Mouse (Mus musculus): ENCODE data around the gene Dexi. TPM values are rescaled to one million over a fixed set of nuclear protein-coding genes. Genes with fewer than 3 reads are reported as not detected.

Dexi gene
- polyA plus RNA-seq, 1 experiment = 20.8 TPM

DNA sequence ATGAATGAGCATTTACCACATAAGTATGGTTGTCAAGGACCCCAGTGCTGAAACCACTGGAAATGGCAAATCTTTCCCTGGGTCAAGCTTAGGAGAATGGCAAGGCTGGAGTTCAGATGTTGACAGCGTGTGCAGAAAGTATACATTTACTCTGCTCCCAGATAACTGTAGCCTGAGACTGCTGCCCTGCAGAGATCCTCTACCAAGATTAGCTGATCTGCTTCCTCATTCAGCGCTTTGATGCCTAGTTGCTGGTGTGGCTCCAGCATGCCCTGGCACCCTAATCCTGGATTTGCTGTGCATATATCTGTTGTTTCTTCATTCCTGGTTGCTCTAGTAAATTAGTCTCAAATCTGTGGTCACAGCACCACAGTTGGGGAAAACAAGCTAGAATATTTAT is 11.0 kb upstream of the Dexi start:
- H3K36me3 ChIP-seq (ENCODE audit: control insufficient read depth, insufficient read depth) = no peaks in the 10 kb centered on the region
- H3K4me3 ChIP-seq = no peak overlapping the region
- no peak overlapping the region for H3K4me2 ChIP-seq (ENCODE audit: low read depth)
- H3ac ChIP-seq (ENCODE audit: control insufficient read depth, insufficient read length) = no peak overlapping the region
- no peak for TF ChIP-seq MYOD1 (IDR thresholded peaks at IDR 0.05; ENCODE audit: control insufficient read depth in 1 of 3, insufficient read length in 2 of 3, low read depth in 2 of 3)
- no peak for TF ChIP-seq MAX (IDR thresholded peaks at IDR 0.05; ENCODE audit: low read depth)
- no peak for TF ChIP-seq CEBPB (IDR thresholded peaks at IDR 0.05; ENCODE audit: insufficient read depth, poor library complexity, severe bottlenecking)
- TF ChIP-seq SRF (IDR thresholded peaks at IDR 0.05; ENCODE audit: control insufficient read depth, insufficient read length, low read depth) = no peak
- TF ChIP-seq E2F4 (IDR thresholded peaks at IDR 0.05; ENCODE audit: insufficient read depth) = no peak
- TF ChIP-seq REST (IDR thresholded peaks at IDR 0.05; ENCODE audit: insufficient read depth, insufficient read length) = no peak
- TF ChIP-seq MYOG (IDR thresholded peaks at IDR 0.05; ENCODE audit: control insufficient read depth in 1 of 3, insufficient read depth in 1 of 3, insufficient read length in 2 of 3, low read depth in 2 of 3) = no peak
- no peak for TF ChIP-seq USF1 (IDR thresholded peaks at IDR 0.05; ENCODE audit: low read depth)
- TF ChIP-seq POLR2AphosphoS2 (IDR thresholded peaks at IDR 0.05; ENCODE audit: insufficient read length, low read depth) = no peak
- no peak for TF ChIP-seq TCF12 (IDR thresholded peaks at IDR 0.05; ENCODE audit: insufficient read depth, poor library complexity, severe bottlenecking)
- no peak for TF ChIP-seq POLR2A (IDR thresholded peaks at IDR 0.05; ENCODE audit: insufficient read length, low read depth)
- TF ChIP-seq TCF3 (IDR thresholded peaks at IDR 0.05; ENCODE audit: insufficient read length, low read depth) = no peak
- peaks cover 4% of the 10 kb centered on the region for H3K79me2 ChIP-seq (ENCODE audit: control insufficient read depth, insufficient read depth)
- no peaks in the 10 kb centered on the region for H3K27me3 ChIP-seq (ENCODE audit: control insufficient read depth, insufficient read depth, insufficient read length)

DNA sequence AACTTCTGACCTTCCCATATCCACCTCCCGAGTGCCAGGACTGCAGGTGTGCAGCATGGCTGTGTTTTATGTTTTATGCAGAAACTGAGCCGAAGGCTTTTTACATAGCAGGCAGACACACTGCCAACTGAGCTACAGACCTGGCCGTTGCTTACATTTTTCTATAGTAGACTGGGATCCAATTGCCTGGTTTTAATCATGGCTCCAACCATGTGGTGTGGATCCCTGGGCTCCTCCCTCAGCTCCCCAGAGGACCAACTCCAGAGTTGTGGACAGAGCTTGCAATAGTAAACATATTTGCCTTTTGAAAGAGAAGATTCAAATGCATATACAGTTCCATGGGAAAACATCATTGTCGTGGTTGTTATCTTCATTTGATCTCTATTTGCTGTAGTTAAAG is 8.7 kb upstream of the Dexi start:
- Histone ChIP-seq H3K79me2 (ENCODE audit: control insufficient read depth, insufficient read depth) (peaks cover 8% of the 10 kb centered on the region), H3K36me3 (ENCODE audit: control insufficient read depth, insufficient read depth) (no peaks in the 10 kb centered on the region), H3K4me3 (no peak overlapping the region), H3K27me3 (ENCODE audit: control insufficient read depth, insufficient read depth, insufficient read length) (no peaks in the 10 kb centered on the region), H3ac (ENCODE audit: control insufficient read depth, insufficient read length) (no peak overlapping the region), H3K4me2 (ENCODE audit: low read depth) (no peak overlapping the region)
- TF ChIP-seq TCF3 (IDR thresholded peaks at IDR 0.05; ENCODE audit: insufficient read length, low read depth) (no peak), USF1 (IDR thresholded peaks at IDR 0.05; ENCODE audit: low read depth) (no peak), MYOG (IDR thresholded peaks at IDR 0.05; ENCODE audit: control insufficient read depth in 1 of 3, insufficient read depth in 1 of 3, insufficient read length in 2 of 3, low read depth in 2 of 3) (no peak), E2F4 (IDR thresholded peaks at IDR 0.05; ENCODE audit: insufficient read depth) (no peak), POLR2A (IDR thresholded peaks at IDR 0.05; ENCODE audit: insufficient read length, low read depth) (no peak), SRF (IDR thresholded peaks at IDR 0.05; ENCODE audit: control insufficient read depth, insufficient read length, low read depth) (no peak), MAX (IDR thresholded peaks at IDR 0.05; ENCODE audit: low read depth) (no peak), CEBPB (IDR thresholded peaks at IDR 0.05; ENCODE audit: insufficient read depth, poor library complexity, severe bottlenecking) (no peak), REST (IDR thresholded peaks at IDR 0.05; ENCODE audit: insufficient read depth, insufficient read length) (no peak), TCF12 (IDR thresholded peaks at IDR 0.05; ENCODE audit: insufficient read depth, poor library complexity, severe bottlenecking) (no peak), POLR2AphosphoS2 (IDR thresholded peaks at IDR 0.05; ENCODE audit: insufficient read length, low read depth) (no peak), MYOD1 (IDR thresholded peaks at IDR 0.05; ENCODE audit: control insufficient read depth in 1 of 3, insufficient read length in 2 of 3, low read depth in 2 of 3) (no peak)

GRCm38 (mm10) chr16:10549600-10549999 is 6.7 kb upstream of the Dexi start:
- peaks cover 13% of the 10 kb centered on the region for H3K79me2 ChIP-seq (ENCODE audit: control insufficient read depth, insufficient read depth)
- no peak overlapping the region for H3K4me2 ChIP-seq (ENCODE audit: low read depth)
- no peak for TF ChIP-seq TCF3 (IDR thresholded peaks at IDR 0.05; ENCODE audit: insufficient read length, low read depth)
- no peak for TF ChIP-seq REST (IDR thresholded peaks at IDR 0.05; ENCODE audit: insufficient read depth, insufficient read length)
- TF ChIP-seq MYOG (IDR thresholded peaks at IDR 0.05; ENCODE audit: control insufficient read depth in 1 of 3, insufficient read depth in 1 of 3, insufficient read length in 2 of 3, low read depth in 2 of 3) = no peak
- TF ChIP-seq POLR2AphosphoS2 (IDR thresholded peaks at IDR 0.05; ENCODE audit: insufficient read length, low read depth) = no peak
- no peak for TF ChIP-seq SRF (IDR thresholded peaks at IDR 0.05; ENCODE audit: control insufficient read depth, insufficient read length, low read depth)
- no peak for TF ChIP-seq MYOD1 (IDR thresholded peaks at IDR 0.05; ENCODE audit: control insufficient read depth in 1 of 3, insufficient read length in 2 of 3, low read depth in 2 of 3)
- TF ChIP-seq CEBPB (IDR thresholded peaks at IDR 0.05; ENCODE audit: insufficient read depth, poor library complexity, severe bottlenecking) = no peak
- TF ChIP-seq TCF12 (IDR thresholded peaks at IDR 0.05; ENCODE audit: insufficient read depth, poor library complexity, severe bottlenecking) = no peak
- TF ChIP-seq POLR2A (IDR thresholded peaks at IDR 0.05; ENCODE audit: insufficient read length, low read depth) = no peak
- H3K36me3 ChIP-seq (ENCODE audit: control insufficient read depth, insufficient read depth) = no peaks in the 10 kb centered on the region
- H3K4me3 ChIP-seq = no peak overlapping the region
- no peaks in the 10 kb centered on the region for H3K27me3 ChIP-seq (ENCODE audit: control insufficient read depth, insufficient read depth, insufficient read length)
- no peak overlapping the region for H3ac ChIP-seq (ENCODE audit: control insufficient read depth, insufficient read length)

GRCm38 (mm10) chr16:10548938-10549337 is 6.1 kb upstream of the Dexi start:
- TF ChIP-seq SRF (IDR thresholded peaks at IDR 0.05; ENCODE audit: control insufficient read depth, insufficient read length, low read depth) (no peak), MYOD1 (IDR thresholded peaks at IDR 0.05; ENCODE audit: control insufficient read depth in 1 of 3, insufficient read length in 2 of 3, low read depth in 2 of 3) (no peak), REST (IDR thresholded peaks at IDR 0.05; ENCODE audit: insufficient read depth, insufficient read length) (no peak), POLR2AphosphoS2 (IDR thresholded peaks at IDR 0.05; ENCODE audit: insufficient read length, low read depth) (no peak)
- Histone ChIP-seq H3K36me3 (ENCODE audit: control insufficient read depth, insufficient read depth) (no peaks in the 10 kb centered on the region), H3K4me2 (ENCODE audit: low read depth) (no peak overlapping the region), H3K79me2 (ENCODE audit: control insufficient read depth, insufficient read depth) (peaks cover 13% of the 10 kb centered on the region), H3K27me3 (ENCODE audit: control insufficient read depth, insufficient read depth, insufficient read length) (no peaks in the 10 kb centered on the region), H3K4me3 (no peak overlapping the region), H3ac (ENCODE audit: control insufficient read depth, insufficient read length) (no peak overlapping the region)

- no peak for TF ChIP-seq MAX (IDR thresholded peaks at IDR 0.05; ENCODE audit: low read depth)
- TF ChIP-seq REST (IDR thresholded peaks at IDR 0.05; ENCODE audit: insufficient read depth, insufficient read length) = no peak
- no peak for TF ChIP-seq TCF3 (IDR thresholded peaks at IDR 0.05; ENCODE audit: insufficient read length, low read depth)
- no peak for TF ChIP-seq SRF (IDR thresholded peaks at IDR 0.05; ENCODE audit: control insufficient read depth, insufficient read length, low read depth)
- no peak for TF ChIP-seq TCF12 (IDR thresholded peaks at IDR 0.05; ENCODE audit: insufficient read depth, poor library complexity, severe bottlenecking)
- no peak for TF ChIP-seq E2F4 (IDR thresholded peaks at IDR 0.05; ENCODE audit: insufficient read depth)
- TF ChIP-seq CEBPB (IDR thresholded peaks at IDR 0.05; ENCODE audit: insufficient read depth, poor library complexity, severe bottlenecking) = no peak
- TF ChIP-seq MYOG (IDR thresholded peaks at IDR 0.05; ENCODE audit: control insufficient read depth in 1 of 3, insufficient read depth in 1 of 3, insufficient read length in 2 of 3, low read depth in 2 of 3) = no peak
- Histone ChIP-seq H3K4me3 (peak overlapping the region; percentile 47), H3ac (ENCODE audit: control insufficient read depth, insufficient read length) (no peak overlapping the region), H3K79me2 (ENCODE audit: control insufficient read depth, insufficient read depth) (peaks cover 18% of the 10 kb centered on the region), H3K4me2 (ENCODE audit: low read depth) (peak overlapping the region; percentile 85), H3K36me3 (ENCODE audit: control insufficient read depth, insufficient read depth) (no peaks in the 10 kb centered on the region), H3K27me3 (ENCODE audit: control insufficient read depth, insufficient read depth, insufficient read length) (no peaks in the 10 kb centered on the region)
Measured at GRCm38 (mm10) chr16:10546865-10547264, 4.0 kb upstream of the Dexi start.

Data from myocyte (in vitro differentiated cells).